Mouse (Mus musculus) CH12.LX (cell line): ENCODE measurements around the gene Pias4.

Experiments used
- CTCF ChIP-seq, 2 experiments: IDR thresholded peaks in 1 of 2; conservative IDR thresholded peaks in 1 of 2; 2 replicates each; pipeline ENCODE4 v1.5.1; 2011 to 2012; ENCODE audit warnings: low read depth in 2 of 2, low read length in 2 of 2, improper control_type of control experiment in 1 of 2, inconsistent platforms in 1 of 2, mild to moderate bottlenecking in 1 of 2, moderate library complexity in 1 of 2
- EP300 ChIP-seq: IDR thresholded peaks from 2 replicates; pipeline ENCODE4 v1.6.1; 2011; ENCODE audit warnings: low read length, improper control_type of control experiment
- NELFE ChIP-seq: IDR thresholded peaks from 2 replicates; pipeline ENCODE4 v1.6.1; 2011; ENCODE audit warnings: low read depth, low read length, improper control_type of control experiment
- POLR2A ChIP-seq: IDR thresholded peaks from 2 replicates; pipeline ENCODE4 v1.6.1; 2011; ENCODE audit warnings: low read depth, mild to moderate bottlenecking, improper control_type of control experiment, low read length
- RCOR1 ChIP-seq: conservative IDR thresholded peaks from 2 replicates; pipeline ENCODE4 v1.6.1; 2012; ENCODE audit warnings: low read depth, mild to moderate bottlenecking, inconsistent platforms, low read length, improper control_type of control experiment
- SIN3A ChIP-seq: IDR thresholded peaks from 2 replicates; pipeline ENCODE4 v1.6.1; 2012; ENCODE audit warnings: low read length, improper control_type of control experiment, inconsistent platforms
- SMC3 ChIP-seq: IDR thresholded peaks from 2 replicates; pipeline ENCODE4 v1.6.1; 2011; ENCODE audit warnings: low read depth, low read length, improper control_type of control experiment
- ZC3H11A ChIP-seq: IDR thresholded peaks from 2 replicates; pipeline ENCODE4 v1.6.1; 2012; ENCODE audit warnings: low read depth, mild to moderate bottlenecking, inconsistent platforms, low read length, improper control_type of control experiment
- ZMIZ1 ChIP-seq: IDR thresholded peaks from 2 replicates; pipeline ENCODE4 v1.6.1; 2012; ENCODE audit warnings: low read depth, mild to moderate bottlenecking, inconsistent platforms, low read length, improper control_type of control experiment

GRCm38 (mm10) chr10:81176466-81177271, 8.9 kb upstream of the Pias4 start, which contains the start of gene Eef2:
- peak; percentile 71; the same call in 1 of the 2 replicates for TF ChIP-seq SIN3A
- TF ChIP-seq ZC3H11A, result no peak
- no peak for TF ChIP-seq CTCF (conservative IDR thresholded peaks at IDR 0.05 in 1 of 2, IDR thresholded peaks at IDR 0.05 in 1 of 2; ENCODE audit: low read depth in 2 of 2, low read length in 2 of 2)
- peak; percentile 99 for TF ChIP-seq NELFE
- TF ChIP-seq POLR2A, result peak; percentile 99
- TF ChIP-seq EP300, result no peak
- peak; percentile 98 for TF ChIP-seq ZMIZ1
- TF ChIP-seq RCOR1, result no peak
- no peak for TF ChIP-seq SMC3
